11 mouse cellular contexts compared by ENCODE assay signal in genomic region chr5:135471747-135472146, GRCm38 (mm10).
"Had no signal": no experiment of that assay in that cellular context is flagged by ENCODE, and none has a peak within 500 bp of the region (broad histone marks: within the 10 kb centered on the region; RNA-seq: fewer than 3 reads in every experiment).

No protein-coding gene starts in this region.

- H3K9ac ChIP-seq: liver, embryonic 12.5 days; lung, embryonic 15.5 days; midbrain, embryonic 12.5 days; neural tube, embryonic 12.5 days had no signal

- H3K4me1 ChIP-seq: limb, embryonic 10.5 days; lung, embryonic 15.5 days; midbrain, embryonic 12.5 days; neural tube, embryonic 12.5 days had no signal

- H3K27ac ChIP-seq: kidney, postnatal 0 days; layer of hippocampus, adult 2 months; limb, embryonic 10.5 days; liver, embryonic 12.5 days; lung, embryonic 15.5 days; midbrain, embryonic 12.5 days; neural tube, embryonic 12.5 days had no signal

- ATAC-seq: liver, embryonic 12.5 days had no signal

- H3K27me3 ChIP-seq: liver, embryonic 12.5 days; lung, embryonic 15.5 days; midbrain, embryonic 12.5 days; neural tube, embryonic 12.5 days had no signal

- DNase-seq: kidney, adult 11 months; kidney, adult 9 months; right cerebral cortex, postnatal 4 days; thymus, postnatal 4 days had no signal

- H3K4me2 ChIP-seq: liver, embryonic 12.5 days; lung, embryonic 15.5 days; midbrain, embryonic 12.5 days; neural tube, embryonic 12.5 days had no signal

- H3K36me3 ChIP-seq: liver, embryonic 12.5 days; lung, embryonic 15.5 days had no signal

- H3K4me3 ChIP-seq: layer of hippocampus, adult 2 months; limb, embryonic 10.5 days; liver, embryonic 12.5 days; lung, embryonic 15.5 days; midbrain, embryonic 12.5 days; neural tube, embryonic 12.5 days had no signal

- H3K9me3 ChIP-seq: limb, embryonic 10.5 days; liver, embryonic 12.5 days; lung, embryonic 15.5 days; midbrain, embryonic 12.5 days; neural tube, embryonic 12.5 days had no signal
